Mouse (Mus musculus) heart, embryonic 15.5 days (tissue): Measurements from ENCODE around the gene Mob1b. TPM values are rescaled to one million over a fixed set of nuclear protein-coding genes. Genes with fewer than 3 reads are reported as not detected.
A peak's percentile ranks its signal among the peaks of the same experiment; 100 is the strongest.
"Not testable (repeated sequence)": the region's sequence is repeated elsewhere in the genome, so short reads cannot be mapped to it uniquely, and the experiment has no call there.

Source experiments
- ATAC-seq: fragments of 200-750 bp; cut with Nextera tagmentation; replicated peaks from 2 replicates; pipeline ENCODE4 v1.8.0; 2017; ENCODE audit warnings: low read depth, moderate TSS enrichment; ENCODE audit not compliant: insufficient number of reproducible peaks, insufficient read depth, low FRiP score
- H3K27ac ChIP-seq: fragments of 300-500 bp; sonication (generic); 2 replicates; pipeline ENCODE4 v1.5.1; 2015; ENCODE audit warnings: mild to moderate bottlenecking, inconsistent platforms
- H3K27me3 ChIP-seq: fragments of 300-500 bp; sonication (generic); 2 replicates; pipeline ENCODE4 v1.6.1; 2015; ENCODE audit warnings: inconsistent platforms
- H3K36me3 ChIP-seq: fragments of 300-500 bp; sonication (generic); 2 replicates; pipeline ENCODE4 v1.6.1; 2015; ENCODE audit warnings: mild to moderate bottlenecking, inconsistent platforms
- H3K4me1 ChIP-seq: fragments of 300-500 bp; sonication (generic); replicated peaks from 2 replicates; pipeline ENCODE4 v1.6.1; 2015; ENCODE audit warnings: inconsistent platforms
- H3K4me2 ChIP-seq: fragments of 300-500 bp; sonication (generic); 2 replicates; pipeline ENCODE4 v1.6.1; 2015; ENCODE audit warnings: inconsistent platforms, mild to moderate bottlenecking, moderate library complexity
- H3K4me3 ChIP-seq: fragments of 300-500 bp; sonication (generic); 2 replicates; pipeline ENCODE4 v1.5.1; 2015; ENCODE audit warnings: mild to moderate bottlenecking, inconsistent platforms
- H3K9ac ChIP-seq: fragments of 300-500 bp; sonication (generic); 2 replicates; pipeline ENCODE4 v1.6.1; 2015; ENCODE audit warnings: mild to moderate bottlenecking, inconsistent platforms
- H3K9me3 ChIP-seq: fragments of 300-500 bp; sonication (generic); replicated peaks from 2 replicates; pipeline ENCODE4 v1.6.1; 2016; ENCODE audit warnings: inconsistent platforms
- WGBS: fragments of 180-500 bp; shearing (Covaris S2); methylation state at CpG from one replicate; pipeline ENCODE4 v1.1.7; 2015; ENCODE audit warnings: mixed read lengths; 5-methylcytosine and 5-hydroxymethylcytosine counted together
- polyA plus RNA-seq: library from polyadenylated mRNA; unstranded; fragments of >200 nt; fragmentation: Nextera tagmentation; extraction: Ambion mirVana; gene quantifications from 2 replicates; pipeline ENCODE4 v1.2.1, GENCODE M21; 2015

The Mob1b gene
- polyA plus RNA-seq, 1 experiment from 2014 or later = 15.7 TPM

GRCm38 (mm10) chr5:88711128-88711527 lies 9.5 kb upstream of the Mob1b start:
- Histone ChIP-seq H3K4me3 (no peak overlapping the region), H3K4me2 (peak overlapping the region; percentile 56), H3K9ac (no peak overlapping the region), H3K27me3 (no peaks in the 10 kb centered on the region), H3K4me1 (peaks cover 20% of the 10 kb centered on the region), H3K9me3 (no peaks in the 10 kb centered on the region), H3K36me3 (no peaks in the 10 kb centered on the region), H3K27ac (peak overlapping the region; percentile 96)
- no peak; the same call in 1 of the 2 replicates for ATAC-seq

- no peak overlapping the region for H3K9ac ChIP-seq
Measured at GRCm38 (mm10) chr5:88711618-88712224, 8.9 kb upstream of the Mob1b start.

GRCm38 (mm10) chr5:88712328-88712727 lies 8.3 kb upstream of the Mob1b start:
- peak overlapping the region; percentile 56 for H3K4me2 ChIP-seq
- H3K4me3 ChIP-seq = peak overlapping the region; percentile 15; the same call in 1 of the 2 replicates
- ATAC-seq = no peak

More at GRCm38 (mm10) chr5:88711618-88712224, 8.9 kb upstream of the Mob1b start:
- H3K36me3 ChIP-seq = no peaks in the 10 kb centered on the region
- H3K4me2 ChIP-seq = peak overlapping the region; percentile 56
- ATAC-seq = peak; percentile 64
- 14% methylated on average over 10 of the region's 10 CpGs for WGBS
- H3K27ac ChIP-seq = peak overlapping the region; percentile 96
- H3K4me1 ChIP-seq = peaks cover 20% of the 10 kb centered on the region
- peak overlapping the region; percentile 15 for H3K4me3 ChIP-seq
- H3K9me3 ChIP-seq = no peaks in the 10 kb centered on the region
- no peaks in the 10 kb centered on the region for H3K27me3 ChIP-seq

GRCm38 (mm10) chr5:88716983-88717382 lies 3.7 kb upstream of the Mob1b start:
- H3K27ac ChIP-seq = no peak overlapping the region
- peaks cover 15% of the 10 kb centered on the region for H3K4me1 ChIP-seq
- H3K9me3 ChIP-seq = no peaks in the 10 kb centered on the region
- no peak overlapping the region for H3K4me2 ChIP-seq
- 81% methylated on average over 2 of the region's 2 CpGs for WGBS
- no peak overlapping the region for H3K9ac ChIP-seq
- ATAC-seq = no peak
- no peaks in the 10 kb centered on the region for H3K27me3 ChIP-seq
- no peak overlapping the region for H3K4me3 ChIP-seq
- H3K36me3 ChIP-seq = no peaks in the 10 kb centered on the region

More at GRCm38 (mm10) chr5:88712328-88712727, 8.3 kb upstream of the Mob1b start:
- no peak overlapping the region for H3K9ac ChIP-seq
- H3K27me3 ChIP-seq = no peaks in the 10 kb centered on the region
- H3K27ac ChIP-seq = peak overlapping the region; percentile 96
- no peaks in the 10 kb centered on the region for H3K36me3 ChIP-seq
- H3K4me1 ChIP-seq = peaks cover 20% of the 10 kb centered on the region
- 50% methylated on average over 6 of the region's 6 CpGs for WGBS
- no peaks in the 10 kb centered on the region for H3K9me3 ChIP-seq

- H3K4me1 ChIP-seq = peaks cover 35% of the 10 kb centered on the region
- H3K9me3 ChIP-seq = no peaks in the 10 kb centered on the region
- peak overlapping the region; percentile 96 for H3K27ac ChIP-seq
- peak; percentile 29 for ATAC-seq
- no peaks in the 10 kb centered on the region for H3K27me3 ChIP-seq
- under 1% methylated on average over 35 of the region's 38 CpGs for WGBS
- peak overlapping the region; percentile 81 for H3K4me2 ChIP-seq
- peak overlapping the region; percentile 94 for H3K4me3 ChIP-seq
- no peaks in the 10 kb centered on the region for H3K36me3 ChIP-seq
- peak overlapping the region; percentile 99 for H3K9ac ChIP-seq
Measured at GRCm38 (mm10) chr5:88721003-88721475, 384 bp downstream of the Mob1b start.

- 1% methylated on average over 31 of the region's 31 CpGs for WGBS
- peak overlapping the region; percentile 99 for H3K9ac ChIP-seq
- H3K4me1 ChIP-seq = peaks cover 35% of the 10 kb centered on the region
- peak; percentile 23; the same call in 1 of the 2 replicates for ATAC-seq
- H3K36me3 ChIP-seq = no peaks in the 10 kb centered on the region
- H3K27ac ChIP-seq = peak overlapping the region; percentile 96
- H3K4me2 ChIP-seq = peak overlapping the region; percentile 81
- no peaks in the 10 kb centered on the region for H3K27me3 ChIP-seq
- H3K4me3 ChIP-seq = peak overlapping the region; percentile 94
- H3K9me3 ChIP-seq = no peaks in the 10 kb centered on the region
Measured at GRCm38 (mm10) chr5:88721565-88722212, 1.0 kb downstream of the Mob1b start.

- H3K36me3 ChIP-seq = no peaks in the 10 kb centered on the region
- H3K4me3 ChIP-seq = peak overlapping the region; percentile 94
- no peaks in the 10 kb centered on the region for H3K9me3 ChIP-seq
- WGBS = 6% methylated on average over 4 of the region's 4 CpGs
- H3K27me3 ChIP-seq = no peaks in the 10 kb centered on the region
- H3K4me1 ChIP-seq = peaks cover 35% of the 10 kb centered on the region
- peak overlapping the region; percentile 99 for H3K9ac ChIP-seq
- ATAC-seq = peak; percentile 5; the same call in 1 of the 2 replicates
- peak overlapping the region; percentile 81 for H3K4me2 ChIP-seq
- H3K27ac ChIP-seq = peak overlapping the region; percentile 96
Measured at GRCm38 (mm10) chr5:88722213-88722600, 1.6 kb downstream of the Mob1b start.

GRCm38 (mm10) chr5:88724030-88724429 lies 3.4 kb downstream of the Mob1b start:
- Histone ChIP-seq H3K9ac (no peak overlapping the region), H3K4me1 (peaks cover 39% of the 10 kb centered on the region), H3K36me3 (no peaks in the 10 kb centered on the region), H3K27ac (peak overlapping the region; percentile 96), H3K27me3 (no peaks in the 10 kb centered on the region), H3K4me2 (peak overlapping the region; percentile 81), H3K9me3 (no peaks in the 10 kb centered on the region), H3K4me3 (no peak overlapping the region)
- no peak for ATAC-seq
- WGBS = 12% methylated on average over 3 of the region's 3 CpGs

- Histone ChIP-seq H3K9me3 (no peaks in the 10 kb centered on the region), H3K27ac (no peak overlapping the region), H3K4me3 (no peak overlapping the region), H3K27me3 (no peaks in the 10 kb centered on the region), H3K4me2 (no peak overlapping the region), H3K9ac (no peak overlapping the region), H3K36me3 (no peaks in the 10 kb centered on the region), H3K4me1 (peaks cover 25% of the 10 kb centered on the region)
- no peak for ATAC-seq
- WGBS = 77% methylated on average over 3 of the region's 3 CpGs
Measured at GRCm38 (mm10) chr5:88727593-88728144, 7.0 kb downstream of the Mob1b start.

- no peaks in the 10 kb centered on the region for H3K9me3 ChIP-seq
- no peak overlapping the region for H3K4me2 ChIP-seq
- WGBS = 90% methylated on average over 2 of the region's 2 CpGs
- no peak overlapping the region for H3K4me3 ChIP-seq
- peaks cover 11% of the 10 kb centered on the region for H3K4me1 ChIP-seq
- ATAC-seq = no peak
- no peak overlapping the region for H3K9ac ChIP-seq
- peaks cover 3% of the 10 kb centered on the region for H3K36me3 ChIP-seq
- no peak overlapping the region for H3K27ac ChIP-seq
- no peaks in the 10 kb centered on the region for H3K27me3 ChIP-seq
Measured at GRCm38 (mm10) chr5:88734786-88735185, 14.1 kb downstream of the Mob1b start.

GRCm38 (mm10) chr5:88741065-88741464 lies 20.4 kb downstream of the Mob1b start:
- H3K9ac ChIP-seq, H3K4me2 ChIP-seq, H3K27me3 ChIP-seq, H3K9me3 ChIP-seq, ATAC-seq, H3K27ac ChIP-seq, H3K36me3 ChIP-seq, H3K4me3 ChIP-seq, H3K4me1 ChIP-seq: not testable (repeated sequence)
- WGBS = 92% methylated on average over 1 of the region's 1 CpGs
